Mouse (Mus musculus) brain, embryonic 14.5 days (tissue): ENCODE data around the gene Klhl23.

Experiments used
- CTCF ChIP-seq: fragments of 200-500 bp; IDR thresholded peaks from 2 replicates; pipeline ENCODE4 v1.5.1; 2012; ENCODE audit warnings: inconsistent platforms, mild to moderate bottlenecking, moderate library complexity, borderline replicate concordance; ENCODE audit not compliant: insufficient read depth, insufficient read length; ENCODE audit errors: extremely low read depth
- POLR2A ChIP-seq: fragments of 200-500 bp; IDR thresholded peaks from 2 replicates; pipeline ENCODE4 v1.6.1; 2012; ENCODE audit warnings: mild to moderate bottlenecking, inconsistent platforms, borderline replicate concordance; ENCODE audit not compliant: poor library complexity, insufficient read depth, insufficient read length, severe bottlenecking; ENCODE audit errors: extremely low read depth

DNA sequence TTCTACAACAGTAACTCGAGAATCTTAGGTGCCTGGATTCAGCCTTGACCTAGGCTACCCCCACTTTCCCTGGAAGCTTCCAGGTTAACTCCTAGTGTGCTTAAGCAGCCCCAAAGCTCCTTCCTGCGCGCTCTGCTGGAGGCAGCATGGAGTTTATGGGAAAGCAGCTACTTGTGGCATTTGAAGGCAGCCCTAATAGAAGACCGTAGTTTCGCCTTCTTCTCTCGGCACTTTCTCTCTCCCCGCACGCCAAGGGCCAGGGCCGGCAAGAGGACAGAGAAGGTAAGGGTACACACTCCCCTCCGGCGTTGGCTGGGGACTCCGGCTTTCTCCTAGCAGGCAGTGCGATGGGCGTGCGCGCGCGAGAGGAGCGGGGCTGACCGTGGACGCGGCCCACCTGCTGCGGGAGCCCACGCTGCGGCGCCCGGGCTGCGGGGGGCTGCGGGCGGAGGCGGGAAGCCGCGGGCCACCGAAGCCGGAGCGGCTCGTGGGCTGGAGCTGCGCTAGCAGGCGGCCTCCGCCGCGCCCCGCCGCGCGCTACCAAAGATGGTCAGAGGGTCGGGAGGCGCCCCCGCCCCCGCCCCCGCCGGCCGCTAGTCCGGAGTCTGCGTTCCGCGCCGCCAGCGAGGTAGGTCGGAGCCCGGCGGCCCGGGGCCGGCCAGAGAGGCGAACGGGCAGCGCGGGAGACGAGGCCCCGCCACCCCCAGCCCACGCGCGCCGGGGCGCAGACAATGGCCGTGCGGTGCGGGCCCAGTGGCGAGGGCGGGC, 801 bp downstream of the Klhl23 start:
- no peak for TF ChIP-seq CTCF
- peak; percentile 54 for TF ChIP-seq POLR2A
